Mouse (Mus musculus) bone marrow, adult 2 months (tissue): ENCODE results near the gene Nicn1. TPM values are rescaled to one million over a fixed set of nuclear protein-coding genes. Genes with fewer than 3 reads are reported as not detected.

Source experiments
- H3K27ac ChIP-seq: fragments of 200-500 bp; 2 replicates; pipeline ENCODE4 v1.5.1; 2012; ENCODE audit warnings: low read depth, mild to moderate bottlenecking, control low read depth, inconsistent platforms, low read length; ENCODE audit not compliant: control insufficient read depth, poor library complexity, insufficient read depth
- H3K4me1 ChIP-seq: fragments of 200-500 bp; 2 replicates; pipeline ENCODE4 v1.6.1; 2011; ENCODE audit warnings: low read length; ENCODE audit not compliant: control insufficient read depth, insufficient read depth
- H3K4me3 ChIP-seq: fragments of 200-500 bp; replicated peaks from 2 replicates; pipeline ENCODE3; 2011; ENCODE audit warnings: mild to moderate bottlenecking, low read depth, low read length, control low read depth; ENCODE audit not compliant: control insufficient read depth
- CTCF ChIP-seq: fragments of 200-500 bp; IDR thresholded peaks from 2 replicates; pipeline ENCODE4 v1.5.1; 2011; ENCODE audit warnings: low read length, control low read depth; ENCODE audit not compliant: control insufficient read depth, insufficient read depth
- POLR2A ChIP-seq: fragments of 200-500 bp; IDR thresholded peaks from 2 replicates; pipeline ENCODE4 v1.6.1; 2011; ENCODE audit warnings: low read depth, mild to moderate bottlenecking, control low read depth, low read length, borderline replicate concordance; ENCODE audit not compliant: control insufficient read depth
- WGBS: fragments of 180-500 bp; shearing (Covaris S2); methylation state at CpG from one replicate; pipeline ENCODE4 v1.1.7; 2018; 5-methylcytosine and 5-hydroxymethylcytosine counted together
- polyA plus RNA-seq: library from polyadenylated mRNA; stranded (reverse); fragments of >200 nt; gene quantifications from 2 replicates; pipeline ENCODE4 v1.2.4, GENCODE M21; 2011; ENCODE audit warnings: low replicate concordance; ENCODE audit not compliant: missing spikeins, insufficient read depth, insufficient read length

Nicn1 gene
- polyA plus RNA-seq, 1 experiment, result 2.3 TPM

- Histone ChIP-seq H3K27ac (peak within 1 kb of the TSS; percentile 96), H3K4me1 (peaks cover 5% of the 10 kb centered on the region), H3K4me3 (peak within 1 kb of the TSS; percentile 76)
- under 1% methylated on average over 49 of the region's 49 CpGs for WGBS
- TF ChIP-seq POLR2A, result peak; percentile 100
- TF ChIP-seq CTCF, result no peak
These were observed 48.9 kb downstream of the Nicn1 start, which contains the start of gene Gpx1 for GRCm38 (mm10) chr9:108338886-108339781. Gene Gpx1 (plus strand): TSS chr9:108338903.

GRCm38 (mm10) chr9:108339886-108340257 lies 49.6 kb downstream of the Nicn1 start:
- Histone ChIP-seq H3K27ac (peak overlapping the region; percentile 96), H3K4me3 (peak overlapping the region; percentile 76), H3K4me1 (peaks cover 5% of the 10 kb centered on the region)
- under 1% methylated on average over 20 of the region's 20 CpGs for WGBS
- TF ChIP-seq POLR2A, result peak; percentile 23; the same call in 1 of the 2 replicates
- TF ChIP-seq CTCF, result no peak

GRCm38 (mm10) chr9:108340258-108341138 lies 50.3 kb downstream of the Nicn1 start:
- WGBS, result 1% methylated on average over 10 of the region's 10 CpGs
- H3K4me1 ChIP-seq, result peaks cover 7% of the 10 kb centered on the region
- no peak for TF ChIP-seq CTCF
- TF ChIP-seq POLR2A, result peak; percentile 43; the same call in 1 of the 2 replicates
- peak overlapping the region; percentile 76 for H3K4me3 ChIP-seq
- H3K27ac ChIP-seq, result peak overlapping the region; percentile 96

GRCm38 (mm10) chr9:108341139-108341475 lies 50.9 kb downstream of the Nicn1 start:
- 14% methylated on average over 5 of the region's 5 CpGs for WGBS
- no peak for TF ChIP-seq POLR2A
- TF ChIP-seq CTCF, result no peak
- peak overlapping the region; percentile 96 for H3K27ac ChIP-seq
- peak overlapping the region; percentile 40 for H3K4me3 ChIP-seq
- H3K4me1 ChIP-seq, result peaks cover 7% of the 10 kb centered on the region

DNA sequence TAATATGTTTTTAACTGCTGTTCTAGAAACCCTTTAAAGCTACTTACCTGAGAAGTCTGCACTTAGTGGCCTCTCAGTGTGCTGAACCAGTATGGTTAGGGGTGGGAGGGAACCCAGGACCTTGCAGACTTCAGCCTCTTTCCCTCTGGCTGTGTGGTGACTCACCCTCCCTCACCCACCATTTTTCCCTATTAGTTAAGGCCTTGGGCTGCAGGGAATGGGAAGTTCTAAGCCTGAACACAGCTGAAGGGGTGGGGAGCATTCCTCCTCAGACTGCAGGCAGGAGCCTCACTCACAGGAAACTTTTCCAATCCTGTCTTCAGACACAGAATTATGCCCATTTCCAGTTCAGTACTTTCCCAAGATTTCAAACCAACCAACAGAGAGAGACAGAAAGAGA lies 51.6 kb downstream of the Nicn1 start:
- Histone ChIP-seq H3K27ac (peak overlapping the region; percentile 96), H3K4me1 (peaks cover 7% of the 10 kb centered on the region), H3K4me3 (peak overlapping the region; percentile 2)
- TF ChIP-seq CTCF (no peak), POLR2A (no peak)

- Histone ChIP-seq H3K4me3 (no peak overlapping the region), H3K27ac (peak overlapping the region; percentile 96), H3K4me1 (peaks cover 7% of the 10 kb centered on the region)
- TF ChIP-seq POLR2A, result no peak
- TF ChIP-seq CTCF, result no peak
- WGBS, result 1% methylated on average over 5 of the region's 5 CpGs
These were observed 52.1 kb downstream of the Nicn1 start for GRCm38 (mm10) chr9:108342301-108342831.

GRCm38 (mm10) chr9:108343331-108343730 lies 53.1 kb downstream of the Nicn1 start:
- Histone ChIP-seq H3K27ac (peak overlapping the region; percentile 80), H3K4me3 (no peak overlapping the region), H3K4me1 (peaks cover 7% of the 10 kb centered on the region)
- 42% methylated on average over 3 of the region's 3 CpGs for WGBS
- TF ChIP-seq POLR2A (no peak), CTCF (no peak)

GRCm38 (mm10) chr9:108343835-108344234 lies 53.6 kb downstream of the Nicn1 start:
- WGBS, result 69% methylated on average over 1 of the region's 1 CpGs
- Histone ChIP-seq H3K4me3 (no peak overlapping the region), H3K27ac (peak overlapping the region; percentile 19; the same call in 1 of the 2 replicates), H3K4me1 (peaks cover 7% of the 10 kb centered on the region)
- no peak for TF ChIP-seq POLR2A
- TF ChIP-seq CTCF, result no peak
